Mouse (Mus musculus): ENCODE measurements around the gene Tom1. TPM values are rescaled to one million over a fixed set of nuclear protein-coding genes. Genes with fewer than 3 reads are reported as not detected.

Gene Tom1
- polyA plus RNA-seq, 1 experiment from 2014 or later = 34.4 TPM

GRCm38 (mm10) chr8:75034285-75034684 is 780 bp downstream of the Tom1 start:
- WGBS = 1% methylated on average over 17 of the region's 17 CpGs
- H3K4me1 ChIP-seq (ENCODE audit: control insufficient read depth, insufficient read depth, low read length) = peaks cover 17% of the 10 kb centered on the region
- H3K36me3 ChIP-seq (ENCODE audit: control insufficient read depth, insufficient read depth, low read length) = 0 out of 2 replicates have a peak, but pooled peaks cover 4% of the 10 kb centered on the region
- no peaks in the 10 kb centered on the region for H3K9me3 ChIP-seq (replicated peaks; ENCODE audit: control insufficient read depth, low read length)
- H3K27ac ChIP-seq (ENCODE audit: low read length) = no peak overlapping the region; the same call in 1 of the 2 replicates
- H3K4me2 ChIP-seq (ENCODE audit: low read depth, low read length) = peak overlapping the region; percentile 80
- no peak for ATAC-seq (ENCODE audit: insufficient read depth, low FRiP score)
- H3K9ac ChIP-seq (ENCODE audit: low read length) = peak overlapping the region; percentile 71
- H3K27me3 ChIP-seq (ENCODE audit: control insufficient read depth, insufficient read depth, low read length) = no peaks in the 10 kb centered on the region
- peak overlapping the region; percentile 74 for H3K4me3 ChIP-seq (replicated peaks; ENCODE audit: low read length)

- ATAC-seq (ENCODE audit: insufficient read depth, low FRiP score) = no peak
- peaks cover 17% of the 10 kb centered on the region for H3K4me1 ChIP-seq (ENCODE audit: control insufficient read depth, insufficient read depth, low read length)
- H3K36me3 ChIP-seq (ENCODE audit: control insufficient read depth, insufficient read depth, low read length) = no peaks in the 10 kb centered on the region
- H3K27me3 ChIP-seq (ENCODE audit: control insufficient read depth, insufficient read depth, low read length) = no peaks in the 10 kb centered on the region
- H3K27ac ChIP-seq (ENCODE audit: low read length) = no peak overlapping the region
- H3K9ac ChIP-seq (ENCODE audit: low read length) = no peak overlapping the region
- H3K4me2 ChIP-seq (ENCODE audit: low read depth, low read length) = no peak overlapping the region
- H3K9me3 ChIP-seq (replicated peaks; ENCODE audit: control insufficient read depth, low read length) = no peaks in the 10 kb centered on the region
- H3K4me3 ChIP-seq (replicated peaks; ENCODE audit: low read length) = no peak overlapping the region
Observed at GRCm38 (mm10) chr8:75035640-75036039, 2.1 kb downstream of the Tom1 start.

- H3K9ac ChIP-seq (ENCODE audit: low read length) = no peak overlapping the region
- ATAC-seq (ENCODE audit: insufficient read depth, low FRiP score) = no peak
- no peaks in the 10 kb centered on the region for H3K36me3 ChIP-seq (ENCODE audit: control insufficient read depth, insufficient read depth, low read length)
- H3K4me2 ChIP-seq (ENCODE audit: low read depth, low read length) = no peak overlapping the region
- H3K9me3 ChIP-seq (replicated peaks; ENCODE audit: control insufficient read depth, low read length) = no peaks in the 10 kb centered on the region
- H3K4me1 ChIP-seq (ENCODE audit: control insufficient read depth, insufficient read depth, low read length) = peaks cover 14% of the 10 kb centered on the region
- no peak overlapping the region for H3K4me3 ChIP-seq (replicated peaks; ENCODE audit: low read length)
- peak overlapping the region; percentile 59 for H3K27ac ChIP-seq (ENCODE audit: low read length)
- no peaks in the 10 kb centered on the region for H3K27me3 ChIP-seq (ENCODE audit: control insufficient read depth, insufficient read depth, low read length)
Observed at GRCm38 (mm10) chr8:75038497-75038896, 5.0 kb downstream of the Tom1 start.

GRCm38 (mm10) chr8:75039754-75040153 is 6.2 kb downstream of the Tom1 start:
- no peak overlapping the region for H3K27ac ChIP-seq (ENCODE audit: low read length)
- H3K4me2 ChIP-seq (ENCODE audit: low read depth, low read length) = no peak overlapping the region
- WGBS = 78% methylated on average over 1 of the region's 1 CpGs
- no peaks in the 10 kb centered on the region for H3K27me3 ChIP-seq (ENCODE audit: control insufficient read depth, insufficient read depth, low read length)
- no peak for ATAC-seq (ENCODE audit: insufficient read depth, low FRiP score)
- H3K4me1 ChIP-seq (ENCODE audit: control insufficient read depth, insufficient read depth, low read length) = peaks cover 10% of the 10 kb centered on the region; the same call in 1 of the 2 replicates
- H3K36me3 ChIP-seq (ENCODE audit: control insufficient read depth, insufficient read depth, low read length) = no peaks in the 10 kb centered on the region
- H3K4me3 ChIP-seq (replicated peaks; ENCODE audit: low read length) = no peak overlapping the region
- no peak overlapping the region for H3K9ac ChIP-seq (ENCODE audit: low read length)
- no peaks in the 10 kb centered on the region for H3K9me3 ChIP-seq (replicated peaks; ENCODE audit: control insufficient read depth, low read length)

GRCm38 (mm10) chr8:75042171-75042570 is 8.7 kb downstream of the Tom1 start:
- H3K4me1 ChIP-seq (ENCODE audit: control insufficient read depth, insufficient read depth, low read length) = 0 out of 2 replicates have a peak, but pooled peaks cover 9% of the 10 kb centered on the region
- H3K9me3 ChIP-seq (replicated peaks; ENCODE audit: control insufficient read depth, low read length) = no peaks in the 10 kb centered on the region
- 64% methylated on average over 2 of the region's 2 CpGs for WGBS
- H3K9ac ChIP-seq (ENCODE audit: low read length) = no peak overlapping the region
- no peaks in the 10 kb centered on the region for H3K27me3 ChIP-seq (ENCODE audit: control insufficient read depth, insufficient read depth, low read length)
- H3K4me3 ChIP-seq (replicated peaks; ENCODE audit: low read length) = no peak overlapping the region
- H3K36me3 ChIP-seq (ENCODE audit: control insufficient read depth, insufficient read depth, low read length) = no peaks in the 10 kb centered on the region
- no peak overlapping the region for H3K27ac ChIP-seq (ENCODE audit: low read length)
- ATAC-seq (ENCODE audit: insufficient read depth, low FRiP score) = no peak
- no peak overlapping the region for H3K4me2 ChIP-seq (ENCODE audit: low read depth, low read length)

GRCm38 (mm10) chr8:75042974-75043373 is 9.5 kb downstream of the Tom1 start:
- no peak overlapping the region for H3K4me3 ChIP-seq (replicated peaks; ENCODE audit: low read length)
- H3K4me2 ChIP-seq (ENCODE audit: low read depth, low read length) = no peak overlapping the region
- H3K27me3 ChIP-seq (ENCODE audit: control insufficient read depth, insufficient read depth, low read length) = no peaks in the 10 kb centered on the region
- no peak overlapping the region for H3K27ac ChIP-seq (ENCODE audit: low read length)
- H3K36me3 ChIP-seq (ENCODE audit: control insufficient read depth, insufficient read depth, low read length) = no peaks in the 10 kb centered on the region
- no peaks in the 10 kb centered on the region for H3K9me3 ChIP-seq (replicated peaks; ENCODE audit: control insufficient read depth, low read length)
- WGBS = 93% methylated on average over 1 of the region's 1 CpGs
- 0 out of 2 replicates have a peak, but pooled peaks cover 8% of the 10 kb centered on the region for H3K4me1 ChIP-seq (ENCODE audit: control insufficient read depth, insufficient read depth, low read length)
- no peak for ATAC-seq (ENCODE audit: insufficient read depth, low FRiP score)
- H3K9ac ChIP-seq (ENCODE audit: low read length) = no peak overlapping the region

GRCm38 (mm10) chr8:75046303-75046702 is 12.8 kb downstream of the Tom1 start:
- no peaks in the 10 kb centered on the region for H3K27me3 ChIP-seq (ENCODE audit: control insufficient read depth, insufficient read depth, low read length)
- H3K9ac ChIP-seq (ENCODE audit: low read length) = no peak overlapping the region
- no peaks in the 10 kb centered on the region for H3K9me3 ChIP-seq (replicated peaks; ENCODE audit: control insufficient read depth, low read length)
- H3K36me3 ChIP-seq (ENCODE audit: control insufficient read depth, insufficient read depth, low read length) = no peaks in the 10 kb centered on the region
- WGBS = 95% methylated on average over 1 of the region's 1 CpGs
- no peak overlapping the region for H3K4me3 ChIP-seq (replicated peaks; ENCODE audit: low read length)
- no peak overlapping the region for H3K4me2 ChIP-seq (ENCODE audit: low read depth, low read length)
- H3K4me1 ChIP-seq (ENCODE audit: control insufficient read depth, insufficient read depth, low read length) = no peaks in the 10 kb centered on the region
- no peak overlapping the region for H3K27ac ChIP-seq (ENCODE audit: low read length)
- ATAC-seq (ENCODE audit: insufficient read depth, low FRiP score) = no peak

GRCm38 (mm10) chr8:75047784-75048183 is 14.3 kb downstream of the Tom1 start:
- WGBS = 91% methylated on average over 3 of the region's 3 CpGs
- no peak overlapping the region for H3K4me2 ChIP-seq (ENCODE audit: low read depth, low read length)
- ATAC-seq (ENCODE audit: insufficient read depth, low FRiP score) = no peak

GRCm38 (mm10) chr8:75053342-75053741 is 19.8 kb downstream of the Tom1 start:
- H3K27ac ChIP-seq (ENCODE audit: low read length) = no peak overlapping the region
- ATAC-seq (ENCODE audit: insufficient read depth, low FRiP score) = no peak
- H3K27me3 ChIP-seq (ENCODE audit: control insufficient read depth, insufficient read depth, low read length) = no peaks in the 10 kb centered on the region
- 82% methylated on average over 4 of the region's 4 CpGs for WGBS
- H3K9ac ChIP-seq (ENCODE audit: low read length) = no peak overlapping the region
- no peaks in the 10 kb centered on the region for H3K9me3 ChIP-seq (replicated peaks; ENCODE audit: control insufficient read depth, low read length)
- no peaks in the 10 kb centered on the region for H3K36me3 ChIP-seq (ENCODE audit: control insufficient read depth, insufficient read depth, low read length)
- no peak overlapping the region for H3K4me3 ChIP-seq (replicated peaks; ENCODE audit: low read length)
- no peaks in the 10 kb centered on the region for H3K4me1 ChIP-seq (ENCODE audit: control insufficient read depth, insufficient read depth, low read length)
- H3K4me2 ChIP-seq (ENCODE audit: low read depth, low read length) = no peak overlapping the region

More at GRCm38 (mm10) chr8:75047784-75048183, 14.3 kb downstream of the Tom1 start:
- no peak overlapping the region for H3K4me3 ChIP-seq (replicated peaks; ENCODE audit: low read length)
- no peaks in the 10 kb centered on the region for H3K27me3 ChIP-seq (ENCODE audit: control insufficient read depth, insufficient read depth, low read length)
- no peaks in the 10 kb centered on the region for H3K36me3 ChIP-seq (ENCODE audit: control insufficient read depth, insufficient read depth, low read length)
- H3K4me1 ChIP-seq (ENCODE audit: control insufficient read depth, insufficient read depth, low read length) = no peaks in the 10 kb centered on the region
- H3K27ac ChIP-seq (ENCODE audit: low read length) = no peak overlapping the region
- no peak overlapping the region for H3K9ac ChIP-seq (ENCODE audit: low read length)
- no peaks in the 10 kb centered on the region for H3K9me3 ChIP-seq (replicated peaks; ENCODE audit: control insufficient read depth, low read length)

GRCm38 (mm10) chr8:75055673-75056072 is 22.2 kb downstream of the Tom1 start:
- no peaks in the 10 kb centered on the region for H3K36me3 ChIP-seq (ENCODE audit: control insufficient read depth, insufficient read depth, low read length)
- no peak overlapping the region for H3K4me3 ChIP-seq (replicated peaks; ENCODE audit: low read length)
- no peak overlapping the region for H3K27ac ChIP-seq (ENCODE audit: low read length)
- no peak overlapping the region for H3K4me2 ChIP-seq (ENCODE audit: low read depth, low read length)
- WGBS = 83% methylated on average over 2 of the region's 2 CpGs
- no peaks in the 10 kb centered on the region for H3K9me3 ChIP-seq (replicated peaks; ENCODE audit: control insufficient read depth, low read length)
- no peaks in the 10 kb centered on the region for H3K27me3 ChIP-seq (ENCODE audit: control insufficient read depth, insufficient read depth, low read length)
- ATAC-seq (ENCODE audit: insufficient read depth, low FRiP score) = no peak
- H3K9ac ChIP-seq (ENCODE audit: low read length) = no peak overlapping the region
- H3K4me1 ChIP-seq (ENCODE audit: control insufficient read depth, insufficient read depth, low read length) = no peaks in the 10 kb centered on the region

Measured in stomach, embryonic 16.5 days (tissue).